Mouse (Mus musculus) lung, postnatal 0 days (tissue): ENCODE measurements around the gene Flrt1.

ENCODE experiments used
- CTCF ChIP-seq: IDR thresholded peaks from 2 replicates; pipeline ENCODE4 v1.5.1; 2016; ENCODE audit warnings: antibody characterized with exemption, mild to moderate bottlenecking
- EP300 ChIP-seq: IDR thresholded peaks from 2 replicates; pipeline ENCODE4 v1.6.1; 2016; ENCODE audit warnings: antibody characterized with exemption, mild to moderate bottlenecking, control low read depth

GRCm38 (mm10) chr19:7128551-7129475 lies 23.3 kb upstream of the Flrt1 start:
- TF ChIP-seq CTCF (no peak), EP300 (no peak)
